Mouse (Mus musculus) thymus, adult 2 months (tissue): ENCODE measurements around the gene Ddx42.

Source experiments
- CTCF ChIP-seq: fragments of 200-500 bp; IDR thresholded peaks from 2 replicates; pipeline ENCODE4 v1.5.1; 2012; ENCODE audit warnings: mild to moderate bottlenecking, control low read depth, low read length, moderate library complexity, borderline replicate concordance; ENCODE audit not compliant: control insufficient read depth, poor library complexity, insufficient read depth; ENCODE audit errors: extremely low read depth
- POLR2A ChIP-seq: fragments of 200-500 bp; IDR thresholded peaks from 2 replicates; pipeline ENCODE4 v1.6.1; 2012; ENCODE audit warnings: mild to moderate bottlenecking, low read length, control low read depth, moderate library complexity; ENCODE audit not compliant: control insufficient read depth, poor library complexity, insufficient read depth; ENCODE audit errors: extremely low read depth

DNA sequence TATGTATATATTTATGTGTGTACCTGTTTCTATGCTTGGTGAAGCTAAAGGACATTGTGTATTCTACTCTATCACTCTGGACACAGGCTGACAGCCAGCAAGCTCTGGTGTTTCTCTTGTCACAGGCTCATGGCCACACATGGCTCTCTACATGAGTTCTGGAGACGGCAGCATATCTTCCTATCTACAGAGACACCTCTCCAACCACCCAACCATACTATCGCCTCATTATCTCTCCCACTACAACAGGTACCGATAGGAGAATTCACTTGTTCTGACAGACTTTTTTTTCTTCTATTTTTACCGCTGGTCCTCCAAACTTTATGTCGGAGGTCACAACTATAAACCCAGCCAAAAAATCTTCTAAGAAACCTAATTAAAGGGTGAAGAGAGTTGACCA lies 24.5 kb upstream of the Ddx42 start:
- TF ChIP-seq POLR2A (no peak), CTCF (no peak)
